Mouse (Mus musculus) testis, adult 2 months (tissue): ENCODE measurements at regions not wholly inside any gene's neighbourhood (a gene's known extent, or its start where the extent isn't known, plus 50 kb on each side); places are given as distances from the start of the nearest gene placed in this dataset.

Source experiments
- H3K27ac ChIP-seq: fragments of 200-500 bp; 2 replicates; pipeline ENCODE4 v1.5.1; 2012; ENCODE audit warnings: low read depth, low read length; ENCODE audit not compliant: control insufficient read depth, insufficient read depth
- H3K27me3 ChIP-seq: fragments of 200-500 bp; 2 replicates; pipeline ENCODE4 v1.6.1; 2012; ENCODE audit warnings: mild to moderate bottlenecking, low read length, moderate library complexity; ENCODE audit not compliant: control insufficient read depth, insufficient read depth
- H3K36me3 ChIP-seq: fragments of 200-500 bp; 2 replicates; pipeline ENCODE4 v1.6.1; 2012; ENCODE audit warnings: mild to moderate bottlenecking, low read length; ENCODE audit not compliant: control insufficient read depth, insufficient read depth
- H3K4me1 ChIP-seq: fragments of 200-500 bp; 2 replicates; pipeline ENCODE4 v1.6.1; 2012; ENCODE audit warnings: low read length; ENCODE audit not compliant: control insufficient read depth, insufficient read depth
- H3K4me3 ChIP-seq: fragments of 200-500 bp; 2 replicates; pipeline ENCODE4 v1.5.1; 2012; ENCODE audit warnings: low read depth, mild to moderate bottlenecking, low read length, moderate library complexity, mixed read lengths; ENCODE audit not compliant: control insufficient read depth
- CTCF ChIP-seq: fragments of 200-500 bp; IDR thresholded peaks from 2 replicates; pipeline ENCODE4 v1.5.1; 2012; ENCODE audit warnings: low read depth, mild to moderate bottlenecking, inconsistent platforms, low read length, moderate library complexity; ENCODE audit not compliant: control insufficient read depth, insufficient read depth, insufficient replicate concordance
- POLR2A ChIP-seq: fragments of 200-500 bp; IDR thresholded peaks from 2 replicates; pipeline ENCODE4 v1.6.1; 2012; ENCODE audit warnings: low read depth, mild to moderate bottlenecking, inconsistent platforms, low read length, moderate library complexity; ENCODE audit not compliant: control insufficient read depth

- TF ChIP-seq CTCF (no peak), POLR2A (no peak)
- no peaks in the 10 kb centered on the region; the same call in 1 of the 2 replicates for H3K4me1 ChIP-seq
- H3K27ac ChIP-seq: no peak overlapping the region
- no peak overlapping the region for H3K4me3 ChIP-seq
- H3K36me3 ChIP-seq: no peaks in the 10 kb centered on the region
- no peaks in the 10 kb centered on the region for H3K27me3 ChIP-seq
These were observed 146.5 kb upstream of the Hnrnpa3 start for GRCm38 (mm10) chr2:75512422-75513170.

GRCm38 (mm10) chr2:75514171-75514570 is 144.9 kb upstream of the Hnrnpa3 start:
- Histone ChIP-seq H3K4me3 (no peak overlapping the region), H3K4me1 (no peaks in the 10 kb centered on the region), H3K27ac (no peak overlapping the region), H3K36me3 (no peaks in the 10 kb centered on the region), H3K27me3 (no peaks in the 10 kb centered on the region)
- TF ChIP-seq POLR2A: no peak
- no peak for TF ChIP-seq CTCF

GRCm38 (mm10) chr2:75516223-75516622 is 142.8 kb upstream of the Hnrnpa3 start:
- H3K4me1 ChIP-seq: no peaks in the 10 kb centered on the region
- H3K36me3 ChIP-seq: no peaks in the 10 kb centered on the region

GRCm38 (mm10) chr2:75517096-75517495 is 142.0 kb upstream of the Hnrnpa3 start:
- no peak for TF ChIP-seq POLR2A
- no peak for TF ChIP-seq CTCF
- H3K36me3 ChIP-seq: no peaks in the 10 kb centered on the region
- no peaks in the 10 kb centered on the region for H3K4me1 ChIP-seq
- H3K27me3 ChIP-seq: no peaks in the 10 kb centered on the region
- no peak overlapping the region for H3K4me3 ChIP-seq
- H3K27ac ChIP-seq: no peak overlapping the region

More at GRCm38 (mm10) chr2:75516223-75516622, 142.8 kb upstream of the Hnrnpa3 start:
- TF ChIP-seq POLR2A: no peak
- no peaks in the 10 kb centered on the region for H3K27me3 ChIP-seq
- no peak overlapping the region for H3K27ac ChIP-seq
- H3K4me3 ChIP-seq: no peak overlapping the region

GRCm38 (mm10) chr2:75518607-75519006 is 140.5 kb upstream of the Hnrnpa3 start:
- TF ChIP-seq CTCF (no peak), POLR2A (no peak)

GRCm38 (mm10) chr2:75525562-75525961 is 133.5 kb upstream of the Hnrnpa3 start:
- Histone ChIP-seq H3K27ac (no peak overlapping the region), H3K4me3 (no peak overlapping the region), H3K27me3 (no peaks in the 10 kb centered on the region), H3K36me3 (no peaks in the 10 kb centered on the region), H3K4me1 (no peaks in the 10 kb centered on the region)
- no peak for TF ChIP-seq POLR2A
- TF ChIP-seq CTCF: no peak

More at GRCm38 (mm10) chr2:75518607-75519006, 140.5 kb upstream of the Hnrnpa3 start:
- no peak overlapping the region for H3K27ac ChIP-seq
- H3K4me3 ChIP-seq: no peak overlapping the region
- no peaks in the 10 kb centered on the region for H3K36me3 ChIP-seq
- no peaks in the 10 kb centered on the region for H3K27me3 ChIP-seq
- no peaks in the 10 kb centered on the region for H3K4me1 ChIP-seq

GRCm38 (mm10) chr2:75528706-75529105 is 130.4 kb upstream of the Hnrnpa3 start:
- Histone ChIP-seq H3K27me3 (no peaks in the 10 kb centered on the region), H3K4me3 (no peak overlapping the region), H3K4me1 (no peaks in the 10 kb centered on the region), H3K27ac (no peak overlapping the region), H3K36me3 (no peaks in the 10 kb centered on the region)
- TF ChIP-seq CTCF (no peak), POLR2A (no peak)
